ENCODE assay signal across 12 mouse cellular contexts in the genomic region with DNA sequence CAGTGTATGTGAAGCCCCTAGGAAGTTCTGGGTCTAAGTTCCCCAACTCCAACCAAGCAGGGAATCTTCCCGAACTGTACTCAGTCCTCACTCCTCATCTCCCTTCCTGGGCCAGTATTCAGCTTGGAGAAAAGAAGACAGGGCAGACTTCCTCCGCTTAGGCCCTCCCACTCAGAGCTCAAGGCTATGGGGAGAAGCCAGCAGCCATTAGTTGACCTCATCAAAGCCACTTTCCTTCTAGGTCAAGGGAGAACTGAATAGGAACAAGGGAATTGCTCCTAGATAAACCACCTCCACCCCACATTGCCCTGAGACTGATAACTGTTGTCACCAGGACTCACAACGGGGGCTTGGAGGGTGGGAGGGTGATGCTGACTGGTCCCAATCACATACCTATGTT.
"Had no signal": no experiment of that assay in that cellular context is flagged by ENCODE, and none has a peak within 500 bp of the region (broad histone marks: within the 10 kb centered on the region; RNA-seq: fewer than 3 reads in every experiment).

No protein-coding gene starts in this region.

- DNase-seq: lung, adult 18-20 months; lung, embryonic 14.5 days; lung, postnatal 10 days; lung, postnatal 4 days; midbrain, embryonic 14.5 days; retina, postnatal 1 day; right cerebral cortex, adult 18-20 months; right cerebral cortex, postnatal 25 days; right cerebral cortex, postnatal 4 days; thymus, adult 2 months; thymus, postnatal 25 days; thymus, postnatal 4 days had no signal
